Mouse (Mus musculus) mouse trophoblast stem cell (cell line): ENCODE data around the gene Trim27.

Experiments used
- in situ Hi-C, 2 experiments: fragments of 300-500 bp; cut with MseI, MboI; formaldehyde crosslinking; loops; 2 replicates in 1 of 2; 3 replicates in 1 of 2; pipeline ENCODE4 v1.15.1; 2025

The Trim27 gene

GRCm38 (mm10) chr13:21171600-21172150 is 7.6 kb upstream of the Trim27 start:
- in situ Hi-C loops, result loop anchor here in 1 of 2 experiments (10.0 kb wide), 1 partner anchor 103 kb away; no protein-coding TSS in a partner anchor

DNA sequence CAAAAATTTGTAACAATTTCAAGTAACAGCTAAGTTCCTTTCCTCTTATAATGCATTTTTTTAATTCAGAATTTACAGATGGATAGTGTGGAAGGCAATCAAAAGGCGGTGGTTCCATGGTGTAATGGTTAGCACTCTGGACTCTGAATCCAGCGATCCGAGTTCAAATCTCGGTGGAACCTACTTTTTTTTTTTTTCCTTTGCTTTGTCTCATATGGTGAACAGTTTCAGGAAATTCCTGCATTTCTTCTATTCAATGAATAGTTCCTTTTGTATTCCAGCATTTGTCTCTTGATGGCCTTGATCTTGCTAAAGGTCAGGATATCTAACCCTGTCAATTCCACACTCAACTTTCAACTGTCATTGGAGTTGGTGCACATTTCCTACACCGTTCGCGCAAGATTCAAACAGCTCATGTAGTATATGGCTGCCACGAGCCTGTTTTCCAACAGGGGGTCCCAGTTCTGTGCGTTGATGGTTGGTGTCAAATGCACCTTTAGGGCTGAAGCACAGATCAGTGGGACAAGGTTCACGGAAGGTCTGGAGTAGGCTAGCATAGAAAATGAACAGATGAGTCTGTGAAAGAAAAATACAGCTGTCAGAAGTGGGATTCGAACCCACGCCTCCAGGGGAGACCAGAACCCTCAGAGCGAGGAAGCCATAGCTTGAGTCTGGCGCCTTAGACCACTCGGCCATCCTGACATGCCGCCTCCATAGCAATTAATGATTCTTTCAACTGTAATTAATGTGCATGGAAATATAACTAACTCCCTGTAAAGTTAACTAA is 6.8 kb upstream of the Trim27 start:
- in situ Hi-C loops, result loop anchor here in 1 of 2 experiments (10.0 kb wide), 1 partner anchor 102 kb away; no protein-coding TSS in a partner anchor

DNA sequence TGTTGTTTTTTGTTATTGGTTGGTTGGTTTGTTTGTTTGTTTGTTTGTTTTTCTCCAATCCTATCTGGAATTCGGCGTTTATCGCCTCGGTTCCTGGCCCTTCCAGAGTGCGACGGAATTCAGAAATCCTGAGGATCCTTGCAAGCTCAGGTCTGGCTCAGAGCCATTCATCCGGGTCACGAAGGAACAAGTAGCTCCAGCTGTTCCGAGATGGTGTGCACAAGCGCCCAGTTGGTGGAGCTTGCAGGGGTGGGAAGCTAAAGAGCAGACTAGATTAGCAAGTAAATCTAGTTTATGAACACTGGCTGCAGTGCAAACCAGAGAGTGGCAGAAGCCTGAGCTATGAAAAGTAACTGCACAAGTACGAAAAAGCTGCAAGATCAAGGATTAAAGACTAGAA is 6.2 kb upstream of the Trim27 start:
- in situ Hi-C loops, result loop anchor here in 1 of 2 experiments (10.0 kb wide), 1 partner anchor 102 kb away; no protein-coding TSS in a partner anchor

DNA sequence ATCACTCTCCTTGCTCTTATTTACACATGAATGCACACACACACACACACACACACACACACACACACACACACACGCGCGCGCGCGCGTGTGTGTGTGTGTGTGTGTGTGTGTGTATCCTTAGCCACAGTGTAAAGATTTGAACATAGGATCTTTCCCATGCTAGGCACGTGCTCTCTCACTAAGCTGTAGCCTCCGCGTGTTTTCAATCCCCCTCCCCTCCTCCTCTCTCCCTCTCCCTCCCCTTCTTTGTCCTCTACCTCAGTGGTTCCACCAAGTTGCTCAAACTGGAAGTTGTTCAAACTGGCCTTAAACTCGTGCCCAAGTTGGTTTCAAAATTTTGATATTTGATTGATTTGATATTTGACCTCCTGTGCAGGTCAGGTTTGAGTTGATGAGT is 2.5 kb upstream of the Trim27 start:
- in situ Hi-C loops, result loop anchor here in 1 of 2 experiments (10.0 kb wide), 1 partner anchor 98 kb away; no protein-coding TSS in a partner anchor

GRCm38 (mm10) chr13:21177657-21178056 is 1.6 kb upstream of the Trim27 start:
- in situ Hi-C loops, result loop anchor here in 1 of 2 experiments (10.0 kb wide), 1 partner anchor 97 kb away; no protein-coding TSS in a partner anchor

DNA sequence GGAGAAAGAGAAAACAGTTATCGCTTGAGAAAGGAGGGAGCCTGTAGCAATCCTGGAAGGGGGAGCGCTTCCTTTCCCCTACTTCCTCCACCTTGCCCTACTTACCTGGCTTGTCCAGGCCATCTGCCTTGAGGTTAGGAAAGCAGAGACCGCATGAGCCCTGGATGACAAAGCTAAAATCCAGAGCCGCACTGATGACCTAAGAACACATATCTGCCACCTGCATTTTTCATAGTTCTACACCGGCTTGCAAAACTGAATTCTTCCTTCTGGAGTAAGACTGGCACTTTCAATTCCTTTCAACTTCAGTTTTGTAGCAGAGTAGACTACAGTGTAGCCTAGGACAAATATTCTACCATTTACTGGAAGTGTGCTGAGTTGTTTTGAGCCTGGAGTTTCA is 881 bp upstream of the Trim27 start:
- in situ Hi-C loops, result loop anchor here in 1 of 2 experiments (10.0 kb wide), 1 partner anchor 96 kb away; no protein-coding TSS in a partner anchor

DNA sequence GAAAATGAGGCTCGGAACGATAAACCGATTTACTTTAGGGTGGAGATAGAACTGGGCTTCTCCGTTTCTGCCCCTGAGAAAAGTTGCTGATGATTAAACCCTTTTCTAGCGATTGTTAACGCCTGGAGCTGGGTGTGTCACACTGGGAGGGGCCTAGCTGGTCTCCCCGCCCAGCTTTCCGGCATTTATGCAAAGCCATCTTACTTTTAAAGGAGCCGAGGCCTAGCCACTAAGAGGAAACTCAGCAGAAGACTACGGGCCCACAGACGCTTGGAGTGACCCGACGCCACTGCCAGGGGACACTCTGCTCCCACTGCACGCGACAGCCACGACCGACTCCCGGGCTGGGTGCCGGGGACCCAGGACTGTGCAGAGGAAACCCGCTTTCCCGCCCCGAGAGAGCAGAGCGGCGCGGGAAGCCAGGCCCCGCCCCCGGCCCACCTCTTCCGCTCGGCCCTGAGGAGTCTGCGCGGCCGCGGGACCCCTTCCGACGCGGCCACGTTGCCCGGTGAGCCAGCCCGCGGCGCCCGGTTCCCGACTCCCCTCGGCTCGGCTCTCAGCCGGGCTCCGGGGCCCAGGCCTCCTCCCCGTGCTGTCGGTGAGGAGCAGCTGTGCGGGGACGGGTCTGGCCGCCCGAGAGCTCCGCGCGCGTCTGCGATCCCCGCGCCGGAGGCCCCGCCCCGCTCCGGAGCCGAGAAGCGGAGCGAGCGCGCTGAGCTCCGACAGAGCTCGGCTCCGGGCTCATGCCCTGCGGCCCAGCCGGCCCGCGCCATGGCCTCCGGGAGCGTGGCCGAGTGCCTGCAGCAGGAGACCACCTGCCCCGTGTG is 692 bp downstream of the Trim27 start:
- in situ Hi-C loops, result loop anchor here in 1 of 2 experiments (10.0 kb wide), 1 partner anchor 95 kb away; no protein-coding TSS in a partner anchor

DNA sequence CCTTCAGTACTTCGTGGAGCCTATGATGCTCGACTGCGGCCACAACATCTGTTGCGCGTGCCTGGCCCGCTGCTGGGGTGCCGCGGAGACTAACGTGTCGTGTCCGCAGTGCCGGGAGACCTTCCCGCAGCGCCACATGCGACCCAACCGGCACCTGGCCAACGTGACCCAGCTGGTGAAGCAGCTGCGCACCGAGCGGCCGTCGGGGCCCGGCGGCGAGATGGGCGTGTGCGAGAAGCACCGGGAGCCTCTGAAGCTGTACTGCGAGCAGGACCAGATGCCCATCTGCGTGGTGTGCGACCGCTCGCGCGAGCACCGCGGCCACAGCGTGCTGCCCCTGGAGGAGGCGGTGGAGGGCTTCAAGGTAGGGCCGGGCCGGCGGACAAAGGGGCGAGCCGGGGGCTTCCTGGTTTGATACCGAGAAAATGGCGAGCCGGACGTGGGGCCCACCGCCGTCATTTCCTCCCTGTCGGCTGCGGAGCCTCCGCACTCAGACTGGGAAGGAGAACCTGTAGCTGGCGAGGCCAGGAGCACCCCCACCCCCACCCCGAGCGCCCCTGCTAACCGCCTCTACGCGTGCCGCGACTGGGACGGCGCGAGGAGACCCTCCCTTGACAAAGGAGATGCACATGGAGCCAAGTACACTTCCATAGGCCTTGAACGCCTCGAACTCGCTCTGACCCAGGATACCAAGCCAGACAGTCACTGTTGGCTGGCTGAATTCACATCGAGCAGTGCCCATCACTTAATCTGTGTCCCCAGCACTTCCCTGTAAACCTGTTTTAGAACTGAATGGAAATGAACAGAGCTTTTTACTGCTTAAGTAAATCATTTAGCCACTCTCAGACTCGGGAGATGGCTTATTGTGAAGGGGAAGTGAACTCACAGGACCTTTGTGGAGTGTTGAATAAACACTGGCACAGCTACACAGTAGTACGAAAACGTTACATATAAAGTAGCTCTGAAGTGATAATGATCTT is 1.6 kb downstream of the Trim27 start:
- in situ Hi-C loops, result no loop called here

DNA sequence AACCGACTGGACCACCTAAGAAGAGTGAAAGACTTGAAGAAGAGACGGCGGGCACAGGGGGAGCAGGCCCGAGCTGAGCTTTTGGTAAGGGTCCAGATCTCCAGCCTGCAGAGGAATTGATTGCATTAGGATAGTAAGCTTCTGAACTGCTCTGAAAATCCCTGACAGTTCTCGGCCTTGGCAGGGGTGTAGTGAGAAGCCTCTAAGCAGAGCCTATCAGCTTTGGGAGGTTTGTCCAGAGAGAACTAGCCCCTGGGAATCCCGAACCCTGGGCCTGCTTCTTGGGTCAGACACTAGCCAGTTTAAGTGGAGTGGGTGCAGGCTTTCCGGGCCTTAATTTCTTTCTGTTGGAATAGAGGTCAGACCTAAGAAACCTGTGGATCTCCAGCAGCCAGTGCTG is 2.8 kb downstream of the Trim27 start:
- in situ Hi-C loops, result no loop called here

- in situ Hi-C loops, result no loop called here
These were observed 3.8 kb downstream of the Trim27 start for GRCm38 (mm10) chr13:21183066-21183465.

GRCm38 (mm10) chr13:21183661-21184060 is 4.4 kb downstream of the Trim27 start:
- in situ Hi-C loops, result no loop called here

DNA sequence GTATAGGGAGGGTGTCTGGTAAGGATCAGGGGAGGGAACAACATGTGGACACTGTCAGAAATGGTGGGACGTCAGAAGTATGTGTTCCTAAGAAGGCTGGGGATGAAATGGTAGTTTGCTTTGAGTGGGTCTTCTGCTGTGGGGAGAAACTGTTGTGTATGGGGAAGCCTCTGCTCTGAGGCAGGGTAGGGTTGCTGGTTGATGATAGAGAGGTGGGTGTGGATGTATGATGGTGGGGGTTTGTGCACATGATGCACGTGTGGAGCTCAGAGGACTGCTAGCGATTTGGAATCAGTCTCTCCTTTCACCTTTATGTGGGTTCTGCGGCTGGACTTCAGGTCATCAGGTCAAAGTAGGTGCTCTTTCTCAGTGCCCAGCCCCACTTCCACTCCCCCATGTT is 6.3 kb downstream of the Trim27 start:
- in situ Hi-C loops, result no loop called here

GRCm38 (mm10) chr13:21195406-21196228 is 16.4 kb downstream of the Trim27 start:
- in situ Hi-C loops, result no loop called here

DNA sequence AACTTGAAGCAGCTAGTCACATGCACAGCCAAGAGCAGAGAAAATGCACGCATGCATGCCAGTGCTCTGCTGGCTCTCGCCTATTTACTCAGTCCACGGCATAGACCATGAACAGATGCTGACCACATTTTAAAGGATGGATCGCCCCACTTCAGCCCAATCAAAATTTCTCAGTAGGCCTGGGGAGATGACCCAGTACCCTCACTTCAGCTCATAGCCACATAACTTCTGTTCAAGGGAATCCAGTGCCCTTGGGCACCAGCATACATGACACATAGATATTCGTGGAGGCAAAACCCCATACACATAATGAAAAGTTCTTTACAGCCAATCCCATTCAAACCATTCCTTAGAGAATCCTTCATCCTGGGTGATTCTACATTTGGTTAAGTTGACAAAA is 18.5 kb downstream of the Trim27 start:
- in situ Hi-C loops, result no loop called here

GRCm38 (mm10) chr13:21198313-21198712 is 19.1 kb downstream of the Trim27 start:
- in situ Hi-C loops, result no loop called here

DNA sequence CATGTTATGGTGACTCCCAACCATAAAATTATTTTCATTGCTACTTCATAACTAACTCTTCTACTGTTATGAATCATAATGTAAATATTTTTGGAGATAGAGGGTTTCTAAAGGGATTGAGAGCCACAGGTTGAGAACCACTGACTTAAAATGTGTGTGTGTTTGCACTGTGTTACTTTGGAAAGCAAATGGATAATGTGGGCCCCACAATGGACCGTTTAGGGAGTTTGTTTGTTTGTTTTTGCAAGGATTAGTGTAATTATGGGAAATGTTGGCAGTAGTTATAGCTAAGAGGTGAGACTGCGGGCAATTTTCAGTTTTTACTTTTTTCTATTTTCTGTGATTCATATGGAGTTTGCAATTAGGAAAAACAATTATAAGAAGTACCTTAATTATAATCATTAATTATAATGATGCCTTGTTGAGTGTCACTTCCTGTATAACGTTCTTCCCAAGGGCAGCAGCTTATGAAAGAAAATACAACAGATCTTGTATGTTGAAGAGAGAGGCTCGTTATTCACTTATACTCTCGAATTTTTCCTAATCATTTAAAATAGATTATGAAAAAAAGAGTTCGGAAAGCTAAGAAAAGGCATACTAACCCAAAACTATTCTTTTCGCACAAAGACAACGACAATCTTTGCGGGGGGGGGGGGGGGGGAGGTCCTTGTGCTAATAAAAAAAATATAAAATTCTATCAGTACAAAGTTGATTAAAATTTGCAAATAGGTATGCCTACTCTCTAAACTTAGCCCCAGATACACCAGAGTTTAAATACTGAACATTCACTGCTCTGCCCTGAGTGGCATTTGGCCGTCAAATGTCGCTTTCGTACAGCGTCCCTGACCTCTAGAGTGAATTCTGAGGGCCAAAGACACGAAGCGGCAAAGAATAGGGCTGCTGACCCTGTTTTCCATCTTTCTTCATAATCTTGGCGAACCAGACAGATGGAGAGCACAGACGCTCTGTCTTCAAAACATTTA is 20.1 kb downstream of the Trim27 start:
- in situ Hi-C loops, result no loop called here

- in situ Hi-C loops, result no loop called here
These were observed 21.1 kb downstream of the Trim27 start for GRCm38 (mm10) chr13:21200043-21200999.
